Mouse (Mus musculus) intestine, embryonic 15.5 days (tissue): ENCODE results near the gene Spryd4. TPM values are rescaled to one million over a fixed set of nuclear protein-coding genes. Genes with fewer than 3 reads are reported as not detected.
"Not testable (repeated sequence)": the region's sequence is repeated elsewhere in the genome, so short reads cannot be mapped to it uniquely, and the experiment has no call there.

Experiments used
- ATAC-seq: fragments of 200-750 bp; cut with Nextera tagmentation; 2 replicates; pipeline ENCODE4 v1.8.0; 2017; ENCODE audit warnings: moderate TSS enrichment, moderate library complexity
- H3K27ac ChIP-seq: fragments of 300-500 bp; sonication (generic); 2 replicates; pipeline ENCODE4 v1.5.1; 2015; ENCODE audit warnings: mild to moderate bottlenecking, inconsistent platforms
- H3K27me3 ChIP-seq: fragments of 300-500 bp; sonication (generic); replicated peaks from 2 replicates; pipeline ENCODE4 v1.6.1; 2015; ENCODE audit warnings: inconsistent platforms
- H3K36me3 ChIP-seq: fragments of 300-500 bp; sonication (generic); 2 replicates; pipeline ENCODE4 v1.6.1; 2015; ENCODE audit warnings: inconsistent platforms
- H3K4me1 ChIP-seq: fragments of 300-500 bp; sonication (generic); replicated peaks from 2 replicates; pipeline ENCODE4 v1.6.1; 2015; ENCODE audit warnings: inconsistent platforms
- H3K4me2 ChIP-seq: fragments of 300-500 bp; sonication (generic); replicated peaks from 2 replicates; pipeline ENCODE4 v1.6.1; 2015; ENCODE audit warnings: mild to moderate bottlenecking, inconsistent platforms
- H3K4me3 ChIP-seq: fragments of 300-500 bp; sonication (generic); replicated peaks from 2 replicates; pipeline ENCODE4 v1.5.1; 2015; ENCODE audit warnings: inconsistent platforms
- H3K9ac ChIP-seq: fragments of 300-500 bp; sonication (generic); 2 replicates; pipeline ENCODE4 v1.6.1; 2015; ENCODE audit warnings: inconsistent platforms
- H3K9me3 ChIP-seq: fragments of 300-500 bp; sonication (generic); 2 replicates; pipeline ENCODE4 v1.6.1; 2016; ENCODE audit warnings: inconsistent platforms
- WGBS: fragments of 180-500 bp; shearing (Covaris S2); methylation state at CpG from one replicate; pipeline ENCODE4 v1.1.7; 2015; 5-methylcytosine and 5-hydroxymethylcytosine counted together
- polyA plus RNA-seq: library from polyadenylated mRNA; unstranded; fragments of >200 nt; fragmentation: Nextera tagmentation; extraction: Ambion mirVana; gene quantifications from 2 replicates; pipeline ENCODE4 v1.2.1, GENCODE M21; 2015

Gene Spryd4
- 34.8 and 35.9 TPM in 2 replicates for polyA plus RNA-seq

DNA sequence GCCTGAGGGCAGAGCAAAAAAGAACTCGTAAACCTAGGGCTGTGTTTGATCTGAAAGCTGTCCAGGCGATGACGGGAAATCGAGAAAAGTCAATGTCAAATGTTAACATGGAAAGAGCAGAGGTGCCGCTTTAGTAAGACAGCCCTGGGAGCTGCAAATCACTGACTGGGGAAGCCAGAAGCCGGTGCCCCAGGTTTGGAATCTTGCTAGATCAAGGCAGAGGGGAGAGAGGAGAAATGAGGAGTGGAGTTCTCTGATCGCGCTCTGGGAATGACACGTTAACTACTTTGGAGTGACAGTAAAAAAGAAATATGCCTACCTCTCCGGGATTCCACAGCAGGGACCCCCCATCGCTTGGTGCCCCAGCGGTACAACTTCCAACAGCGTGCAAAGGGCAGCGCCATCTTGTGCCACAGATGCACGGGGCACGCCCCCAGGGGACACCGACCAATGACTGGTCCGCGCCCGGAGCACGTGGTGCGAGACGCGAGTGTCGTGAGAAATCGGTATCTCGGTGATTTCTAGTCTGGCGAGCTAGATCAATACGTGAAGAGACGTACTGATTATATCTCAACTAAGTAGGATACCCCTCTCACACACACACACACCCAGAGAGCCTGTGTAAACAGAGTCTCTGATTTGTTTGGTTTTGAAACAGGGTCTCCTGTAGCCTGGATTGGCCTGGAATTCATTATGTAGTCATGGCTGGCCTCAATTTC is at the start of gene Spryd4:
Spryd4 (minus strand) TSS at position 418 of the 719 bp plus-strand sequence.
- peak within 1 kb of the TSS; percentile 87 for H3K4me2 ChIP-seq
- H3K36me3 ChIP-seq = no peaks in the 10 kb centered on the region
- H3K4me3 ChIP-seq = peak within 1 kb of the TSS; percentile 70
- no peaks in the 10 kb centered on the region for H3K9me3 ChIP-seq
- ATAC-seq = peak; percentile 97
- no peak within 1 kb of the TSS for H3K27ac ChIP-seq
- WGBS = under 1% methylated on average over 30 of the region's 30 CpGs
- peak within 1 kb of the TSS; percentile 67 for H3K9ac ChIP-seq
- H3K4me1 ChIP-seq = peaks cover 5% of the 10 kb centered on the region; the same call in 1 of the 2 replicates
- H3K27me3 ChIP-seq = no peaks in the 10 kb centered on the region

DNA sequence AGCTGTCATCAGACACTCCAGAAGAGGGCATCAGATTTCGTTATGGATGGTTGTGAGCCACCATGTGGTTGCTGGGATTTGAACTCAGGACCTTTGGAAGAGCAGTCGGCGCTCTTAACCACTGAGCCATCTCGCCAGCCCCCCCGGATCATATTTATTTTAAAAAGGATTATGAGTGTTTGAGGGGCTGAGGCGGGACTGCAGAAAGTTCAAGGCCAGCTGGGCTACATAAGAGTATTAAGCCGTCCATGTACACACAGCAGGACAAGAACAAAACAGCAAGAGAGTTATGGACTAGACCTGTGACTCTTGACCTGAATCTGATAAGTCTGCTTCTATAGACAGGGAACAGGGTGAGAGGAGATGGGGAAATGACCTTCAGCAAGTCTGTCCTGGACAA is 48.8 kb upstream of the Spryd4 start:
- H3K4me2 ChIP-seq, H3K27me3 ChIP-seq, H3K4me3 ChIP-seq, H3K9ac ChIP-seq, H3K4me1 ChIP-seq, H3K27ac ChIP-seq, H3K9me3 ChIP-seq, ATAC-seq, H3K36me3 ChIP-seq: not testable (repeated sequence)
- WGBS = 73% methylated on average over 7 of the region's 7 CpGs

GRCm38 (mm10) chr10:128259946-128260345 is 48.3 kb upstream of the Spryd4 start:
- H3K4me2 ChIP-seq = no peak overlapping the region

GRCm38 (mm10) chr10:128258953-128259352 is 47.3 kb upstream of the Spryd4 start:
- no peak overlapping the region for H3K27ac ChIP-seq
- H3K9ac ChIP-seq = no peak overlapping the region
- no peak overlapping the region for H3K4me3 ChIP-seq
- H3K36me3 ChIP-seq = no peaks in the 10 kb centered on the region
- no peaks in the 10 kb centered on the region for H3K27me3 ChIP-seq
- no peaks in the 10 kb centered on the region for H3K4me1 ChIP-seq
- no peak overlapping the region for H3K4me2 ChIP-seq
- no peaks in the 10 kb centered on the region for H3K9me3 ChIP-seq
- no peak for ATAC-seq
- 65% methylated on average over 4 of the region's 4 CpGs for WGBS

More at GRCm38 (mm10) chr10:128259946-128260345, 48.3 kb upstream of the Spryd4 start:
- H3K4me1 ChIP-seq = no peaks in the 10 kb centered on the region
- H3K27ac ChIP-seq = no peak overlapping the region
- no peak for ATAC-seq
- no peak overlapping the region for H3K9ac ChIP-seq
- H3K27me3 ChIP-seq = no peaks in the 10 kb centered on the region
- no peak overlapping the region for H3K4me3 ChIP-seq
- 91% methylated on average over 5 of the region's 5 CpGs for WGBS
- no peaks in the 10 kb centered on the region for H3K9me3 ChIP-seq
- H3K36me3 ChIP-seq = no peaks in the 10 kb centered on the region

- H3K27ac ChIP-seq = no peak overlapping the region
- 86% methylated on average over 8 of the region's 8 CpGs for WGBS
- H3K36me3 ChIP-seq = peaks cover 12% of the 10 kb centered on the region; the same call in 1 of the 2 replicates
- no peaks in the 10 kb centered on the region for H3K27me3 ChIP-seq
- H3K4me1 ChIP-seq = no peaks in the 10 kb centered on the region
- no peaks in the 10 kb centered on the region for H3K9me3 ChIP-seq
- H3K9ac ChIP-seq = no peak overlapping the region
- ATAC-seq = no peak
- H3K4me2 ChIP-seq = no peak overlapping the region
- no peak overlapping the region for H3K4me3 ChIP-seq
Measured at GRCm38 (mm10) chr10:128256328-128256727, 44.7 kb upstream of the Spryd4 start.

DNA sequence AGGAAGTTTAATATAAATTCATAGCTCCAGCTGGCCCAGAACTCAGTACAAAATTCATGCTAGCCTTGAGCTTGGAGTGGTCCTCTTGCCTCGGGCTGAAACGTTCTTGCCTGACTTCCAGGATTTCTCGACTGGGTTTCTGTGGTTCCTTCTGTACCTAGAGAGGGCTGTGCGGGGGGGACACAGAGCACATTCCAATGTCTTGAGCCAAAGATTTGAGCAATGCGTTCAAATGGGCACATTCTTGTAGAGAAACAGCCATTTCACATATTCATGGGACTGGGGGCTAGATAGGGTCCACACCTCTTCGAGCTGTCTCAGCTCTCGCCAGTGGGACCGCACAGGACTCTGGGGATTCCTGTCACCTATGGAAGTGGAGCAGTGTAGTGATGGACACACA is 44.3 kb upstream of the Spryd4 start:
- H3K9ac ChIP-seq = no peak overlapping the region
- no peaks in the 10 kb centered on the region for H3K27me3 ChIP-seq
- WGBS = 87% methylated on average over 8 of the region's 8 CpGs
- H3K4me1 ChIP-seq = no peaks in the 10 kb centered on the region
- no peaks in the 10 kb centered on the region for H3K9me3 ChIP-seq
- no peak overlapping the region for H3K27ac ChIP-seq
- no peak for ATAC-seq
- H3K36me3 ChIP-seq = peaks cover 16% of the 10 kb centered on the region
- H3K4me3 ChIP-seq = no peak overlapping the region
- H3K4me2 ChIP-seq = no peak overlapping the region

DNA sequence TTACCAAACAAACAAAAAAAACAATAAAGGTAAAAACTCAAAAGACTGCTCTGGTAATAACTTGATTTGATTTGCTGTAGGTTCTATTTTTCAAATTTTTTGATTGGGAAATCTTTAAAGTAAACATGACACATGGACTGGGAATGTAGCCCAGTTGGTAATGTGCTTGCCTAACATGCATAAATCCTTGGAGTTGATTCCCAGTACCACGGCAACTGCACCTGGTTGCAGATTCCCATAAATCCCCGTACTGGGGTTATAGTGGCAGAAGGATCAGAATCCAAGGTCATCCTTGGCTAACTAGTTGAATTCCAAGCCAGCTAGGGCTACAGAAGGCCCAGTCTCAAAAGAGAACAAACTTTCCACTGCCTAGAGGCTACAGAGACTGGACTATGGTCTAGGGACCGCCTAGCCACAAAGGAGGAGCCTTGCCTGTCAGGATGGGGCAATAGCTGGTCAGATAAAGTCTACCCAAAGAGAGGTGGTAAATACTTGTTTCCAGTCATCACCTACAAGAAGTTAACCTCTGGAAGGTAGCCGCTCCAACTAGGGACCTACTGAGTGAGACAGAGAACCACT is 42.2 kb upstream of the Spryd4 start, which contains the start of gene Apon:
Apon (plus strand) TSS at position 420 of the 579 bp plus-strand sequence.
- Histone ChIP-seq H3K36me3 (peaks cover 35% of the 10 kb centered on the region), H3K9me3 (no peaks in the 10 kb centered on the region), H3K4me2 (no peak within 1 kb of the TSS), H3K27ac (no peak within 1 kb of the TSS), H3K4me3 (no peak within 1 kb of the TSS), H3K27me3 (no peaks in the 10 kb centered on the region), H3K4me1 (no peaks in the 10 kb centered on the region), H3K9ac (no peak within 1 kb of the TSS)
- WGBS = 75% methylated on average over 4 of the region's 4 CpGs
- no peak for ATAC-seq

- H3K4me2 ChIP-seq = no peak overlapping the region
- no peaks in the 10 kb centered on the region for H3K27me3 ChIP-seq
- no peak overlapping the region for H3K4me3 ChIP-seq
- H3K9me3 ChIP-seq = no peaks in the 10 kb centered on the region
- H3K36me3 ChIP-seq = peaks cover 54% of the 10 kb centered on the region
- no peak for ATAC-seq
- 95% methylated on average over 13 of the region's 13 CpGs for WGBS
- H3K4me1 ChIP-seq = no peaks in the 10 kb centered on the region
- H3K9ac ChIP-seq = no peak overlapping the region
- H3K27ac ChIP-seq = no peak overlapping the region
Measured at GRCm38 (mm10) chr10:128250565-128250964, 39.0 kb upstream of the Spryd4 start.

GRCm38 (mm10) chr10:128247020-128247732 is 35.6 kb upstream of the Spryd4 start:
- Histone ChIP-seq H3K4me3 (no peak overlapping the region), H3K4me1 (no peaks in the 10 kb centered on the region), H3K27ac (no peak overlapping the region), H3K27me3 (no peaks in the 10 kb centered on the region), H3K9me3 (no peaks in the 10 kb centered on the region), H3K36me3 (peaks cover 71% of the 10 kb centered on the region), H3K4me2 (peak overlapping the region; percentile 14; the same call in 1 of the 2 replicates), H3K9ac (no peak overlapping the region)
- ATAC-seq = no peak
- WGBS = 80% methylated on average over 17 of the region's 17 CpGs

GRCm38 (mm10) chr10:128244121-128244520 is 32.5 kb upstream of the Spryd4 start:
- H3K9me3 ChIP-seq = no peaks in the 10 kb centered on the region
- H3K36me3 ChIP-seq = peaks cover 54% of the 10 kb centered on the region
- H3K4me3 ChIP-seq = no peak overlapping the region
- no peaks in the 10 kb centered on the region for H3K27me3 ChIP-seq
- H3K9ac ChIP-seq = no peak overlapping the region
- H3K4me2 ChIP-seq = no peak overlapping the region
- no peaks in the 10 kb centered on the region for H3K4me1 ChIP-seq
- no peak overlapping the region for H3K27ac ChIP-seq
- WGBS = 94% methylated on average over 15 of the region's 15 CpGs
- ATAC-seq = no peak

DNA sequence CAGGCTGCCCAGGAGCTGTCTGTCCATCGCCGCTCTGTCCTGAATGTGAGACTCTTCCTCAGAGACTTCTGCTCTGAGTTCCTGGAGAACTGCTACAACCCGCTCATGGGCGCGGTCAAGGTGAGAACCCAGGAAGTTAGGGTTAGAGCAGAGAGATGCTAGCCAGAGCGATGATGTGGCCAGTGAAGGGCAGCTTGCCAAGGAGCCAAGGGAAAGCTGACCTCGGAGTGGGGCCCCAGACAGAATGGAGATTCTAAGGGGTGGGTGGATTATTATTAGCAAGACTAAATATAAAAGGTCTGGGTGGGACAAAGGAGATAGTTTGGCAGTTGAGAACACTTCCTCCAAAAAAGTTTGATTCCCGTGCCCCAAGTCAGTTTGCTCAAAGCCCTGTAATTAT is 31.6 kb upstream of the Spryd4 start:
- no peaks in the 10 kb centered on the region for H3K27me3 ChIP-seq
- H3K9ac ChIP-seq = no peak overlapping the region
- H3K4me2 ChIP-seq = no peak overlapping the region
- H3K4me3 ChIP-seq = no peak overlapping the region
- H3K9me3 ChIP-seq = no peaks in the 10 kb centered on the region
- no peaks in the 10 kb centered on the region for H3K4me1 ChIP-seq
- no peak overlapping the region for H3K27ac ChIP-seq
- no peak for ATAC-seq
- 92% methylated on average over 8 of the region's 8 CpGs for WGBS
- H3K36me3 ChIP-seq = peaks cover 51% of the 10 kb centered on the region

DNA sequence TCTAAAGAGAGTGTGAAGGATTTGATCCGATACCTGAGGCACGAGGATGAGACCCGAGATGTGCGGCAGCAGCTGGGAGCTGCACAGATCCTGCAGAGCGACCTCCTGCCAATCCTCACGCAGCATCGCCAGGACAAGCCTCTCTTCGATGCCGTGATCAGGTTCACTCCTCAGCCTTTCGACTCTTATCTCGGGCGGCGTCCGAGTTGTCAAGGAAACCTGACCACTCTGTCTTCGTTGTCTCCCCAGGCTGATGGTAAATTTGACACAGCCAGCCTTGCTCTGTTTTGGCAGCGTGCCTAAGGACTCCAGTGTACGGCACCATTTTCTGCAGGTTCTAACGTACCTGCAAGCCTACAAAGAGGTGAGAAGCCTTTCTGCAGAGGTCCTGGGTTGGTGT is 28.5 kb upstream of the Spryd4 start:
- Histone ChIP-seq H3K4me2 (no peak overlapping the region), H3K4me3 (no peak overlapping the region), H3K9me3 (no peaks in the 10 kb centered on the region), H3K9ac (no peak overlapping the region), H3K4me1 (no peaks in the 10 kb centered on the region), H3K36me3 (peaks cover 34% of the 10 kb centered on the region), H3K27me3 (no peaks in the 10 kb centered on the region), H3K27ac (no peak overlapping the region)
- no peak for ATAC-seq
- 84% methylated on average over 18 of the region's 18 CpGs for WGBS
